Mouse (Mus musculus) adrenal gland, adult 2 months (tissue): ENCODE measurements around the gene Ano2. TPM values are rescaled to one million over a fixed set of nuclear protein-coding genes. Genes with fewer than 3 reads are reported as not detected.

Experiments
- DNase-seq: peaks from one replicate; pipeline ENCODE4 v3.0.0; 2021
- polyA plus RNA-seq: library from polyadenylated mRNA; depleted of rRNA; stranded (reverse); fragments of >200 nt; gene quantifications from 2 replicates; pipeline ENCODE4 v1.2.3, GENCODE M21; 2012
- total RNA-seq, 2 experiments: library from RNA; stranded (reverse); gene quantifications; 2 replicates each; pipeline ENCODE4 v1.2.3; 2021

Ano2 gene
- total and polyA plus RNA-seq, 3 experiments = 0.03 to 0.10 (median 0.09) TPM

DNA sequence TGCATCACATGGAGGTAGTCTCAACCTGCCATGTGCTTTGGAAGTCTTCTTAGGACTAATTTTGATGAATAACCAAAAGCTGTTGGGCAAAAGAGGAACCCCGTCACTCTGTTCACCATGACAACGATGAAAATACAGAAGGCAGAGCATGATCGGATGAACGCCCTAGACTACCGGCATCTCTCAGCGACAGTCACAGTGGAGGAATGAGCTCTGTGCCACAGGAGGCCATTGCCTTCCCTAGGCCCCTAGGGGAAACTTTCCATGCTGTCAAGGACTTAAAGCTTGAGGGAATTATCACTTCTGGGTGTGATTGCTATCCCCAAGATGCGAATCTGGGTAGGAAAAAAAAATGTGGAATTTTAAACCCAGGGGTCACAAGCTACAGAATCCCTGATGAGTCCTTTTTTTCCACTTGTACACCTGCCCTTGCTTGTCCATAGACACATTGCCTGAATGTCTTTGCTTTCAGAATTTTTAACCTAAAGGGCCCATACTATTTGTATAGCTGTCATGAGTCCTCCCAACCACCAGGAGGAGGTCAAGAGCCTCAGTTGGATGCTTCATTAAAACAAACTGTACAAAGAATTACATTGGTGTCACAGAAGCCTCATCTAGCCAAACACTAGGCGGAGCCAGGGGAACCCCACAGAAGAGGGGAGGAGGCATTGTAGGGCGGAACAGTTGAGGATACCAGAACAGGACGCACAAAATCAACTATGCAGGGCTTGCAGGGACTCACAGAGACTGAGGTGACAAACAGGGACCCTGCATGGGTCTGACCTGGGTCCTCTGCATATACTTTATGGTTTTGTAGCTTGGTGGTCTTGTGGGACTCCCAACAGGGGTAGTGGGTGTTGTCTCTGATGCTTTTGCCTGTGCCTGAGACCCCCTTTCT lies 53.2 kb downstream of the Ano2 start:
- DNase-seq = no peak

DNA sequence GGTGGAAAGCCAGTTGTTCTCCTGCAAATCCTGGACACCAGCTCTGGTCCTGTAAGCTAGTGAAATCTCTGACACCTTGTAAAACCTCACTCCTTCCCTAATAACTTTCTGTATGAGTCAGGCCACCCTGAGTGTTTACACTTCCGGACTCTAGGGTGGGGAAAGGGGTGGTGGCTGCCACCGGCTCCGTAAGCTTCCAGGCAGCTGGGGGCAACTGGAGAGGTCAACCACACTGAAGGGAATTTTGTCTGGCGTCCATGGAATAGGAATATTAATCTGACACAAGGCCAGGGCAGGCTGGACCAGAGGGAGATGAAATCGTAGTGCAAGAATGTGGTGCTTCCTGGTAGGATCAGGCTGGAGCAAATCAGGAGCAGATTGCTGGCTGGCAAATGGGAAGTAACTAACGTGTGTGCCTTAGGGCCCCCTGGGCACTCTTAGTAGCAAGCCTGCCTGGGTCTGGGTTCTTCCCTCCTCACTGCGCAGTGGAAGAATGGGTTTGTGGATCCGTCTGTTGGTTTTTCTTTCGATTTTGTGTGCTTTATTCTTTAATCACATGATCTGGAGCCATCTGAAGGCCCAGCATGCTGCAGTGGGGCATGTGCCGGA lies 57.2 kb downstream of the Ano2 start:
- no peak for DNase-seq

DNA sequence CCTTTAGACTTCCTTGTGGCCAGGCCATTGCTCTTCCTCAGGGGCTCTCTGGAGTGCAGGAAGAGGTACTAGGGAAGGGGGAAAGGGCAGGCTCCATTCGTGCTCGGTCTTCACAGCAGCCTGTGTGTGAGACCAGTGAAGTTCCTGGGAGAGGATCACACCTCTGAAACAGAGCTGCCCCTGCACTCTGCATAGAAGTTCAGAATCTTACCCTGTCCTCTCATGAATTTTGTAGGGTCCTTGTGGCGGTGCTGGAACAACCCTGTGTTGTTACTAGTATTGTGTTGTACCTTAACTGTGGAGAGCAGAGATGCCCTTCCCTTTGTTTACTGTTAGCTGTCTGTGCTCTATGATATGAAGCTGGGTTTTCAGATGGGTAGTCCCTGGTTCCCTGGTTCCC lies 58.4 kb downstream of the Ano2 start:
- DNase-seq = no peak

DNA sequence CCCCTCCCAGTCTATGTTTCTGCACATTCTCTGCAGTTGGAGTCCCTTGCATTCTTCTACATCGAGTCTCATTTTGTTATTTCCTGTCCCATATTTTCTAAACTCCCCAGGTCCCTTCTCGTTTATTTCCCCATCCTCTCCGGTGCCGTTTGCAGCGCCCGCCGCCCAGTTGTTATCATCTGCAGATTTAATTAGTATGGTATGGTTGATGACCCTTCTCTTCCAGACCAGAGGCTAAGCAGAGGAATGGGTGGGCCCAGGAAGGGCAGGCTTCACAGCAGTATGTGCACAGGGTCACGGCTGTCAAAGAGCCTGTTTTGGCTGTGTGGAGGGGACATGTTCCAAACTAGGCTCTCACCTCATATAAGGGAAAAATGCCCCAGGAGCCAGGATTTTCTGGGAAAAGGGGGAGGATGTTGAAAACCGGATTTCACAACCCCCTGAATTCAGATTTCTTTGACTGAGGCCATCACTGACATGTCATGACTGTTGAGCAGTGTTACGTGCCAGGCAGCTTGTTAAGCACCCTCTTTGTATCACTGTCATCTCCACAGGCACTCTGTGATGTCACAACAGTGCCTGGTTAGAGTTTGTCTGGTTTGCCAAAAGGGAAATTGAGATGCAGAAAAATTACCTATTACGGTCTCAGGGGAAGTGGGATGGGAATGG lies 72.8 kb downstream of the Ano2 start:
- DNase-seq = no peak

DNA sequence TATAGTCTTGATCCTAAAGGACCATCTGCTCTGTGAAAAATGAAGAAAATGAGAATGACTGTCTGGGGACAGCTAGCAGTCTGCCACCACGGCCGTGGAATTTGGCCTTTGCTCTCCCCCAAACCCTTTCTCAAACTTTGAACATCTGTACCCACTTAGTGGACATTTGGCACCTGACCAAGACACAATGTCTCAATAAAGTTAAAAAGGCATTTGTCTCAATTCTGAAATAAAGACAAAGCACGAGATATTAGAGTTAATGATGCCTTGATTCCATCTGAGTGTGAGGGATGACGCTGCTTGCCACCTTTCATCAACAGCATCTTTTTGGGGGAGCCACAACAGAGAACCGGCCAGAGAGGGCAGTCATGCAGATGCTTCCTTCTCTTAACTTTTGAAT lies 83.0 kb downstream of the Ano2 start:
- no peak for DNase-seq

DNA sequence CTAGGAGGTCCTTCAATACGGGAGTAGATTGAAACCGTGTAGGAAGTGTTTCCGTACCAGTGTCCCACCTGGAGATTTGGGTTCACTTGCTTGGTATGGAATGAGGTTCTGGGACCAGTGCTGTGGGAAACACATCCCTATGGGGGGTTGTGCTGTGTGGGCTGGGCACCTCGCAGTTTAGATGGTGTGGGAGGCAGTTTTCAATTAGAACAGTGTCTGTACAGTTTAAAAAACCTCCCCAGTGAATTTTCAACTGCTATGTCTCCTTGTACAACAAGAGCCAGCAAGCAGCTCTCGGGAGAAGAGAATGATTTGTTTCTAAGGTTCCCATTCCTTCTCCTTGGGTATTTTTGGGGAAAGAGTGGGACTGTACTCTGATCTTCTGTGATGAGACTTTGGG lies 86.1 kb downstream of the Ano2 start:
- DNase-seq = no peak

DNA sequence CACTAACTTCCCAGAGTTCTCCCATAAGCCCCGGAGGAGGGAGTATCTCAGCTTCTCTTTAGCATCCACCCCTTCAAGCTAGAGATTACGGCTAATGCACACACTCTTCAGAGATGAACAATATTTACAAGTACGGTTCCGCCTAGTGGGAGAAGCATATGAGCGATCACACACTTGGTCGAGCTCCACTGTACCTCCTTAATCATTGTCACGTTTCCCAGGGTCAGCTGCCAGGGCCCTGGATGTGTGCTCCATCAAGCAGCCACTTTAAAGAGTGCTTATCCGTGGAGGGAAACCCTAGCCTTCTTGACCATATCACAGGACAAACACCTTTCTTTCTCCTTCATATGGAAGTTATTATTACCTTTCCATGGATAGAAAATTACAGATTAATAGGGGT lies 112.7 kb downstream of the Ano2 start:
- DNase-seq = no peak

DNA sequence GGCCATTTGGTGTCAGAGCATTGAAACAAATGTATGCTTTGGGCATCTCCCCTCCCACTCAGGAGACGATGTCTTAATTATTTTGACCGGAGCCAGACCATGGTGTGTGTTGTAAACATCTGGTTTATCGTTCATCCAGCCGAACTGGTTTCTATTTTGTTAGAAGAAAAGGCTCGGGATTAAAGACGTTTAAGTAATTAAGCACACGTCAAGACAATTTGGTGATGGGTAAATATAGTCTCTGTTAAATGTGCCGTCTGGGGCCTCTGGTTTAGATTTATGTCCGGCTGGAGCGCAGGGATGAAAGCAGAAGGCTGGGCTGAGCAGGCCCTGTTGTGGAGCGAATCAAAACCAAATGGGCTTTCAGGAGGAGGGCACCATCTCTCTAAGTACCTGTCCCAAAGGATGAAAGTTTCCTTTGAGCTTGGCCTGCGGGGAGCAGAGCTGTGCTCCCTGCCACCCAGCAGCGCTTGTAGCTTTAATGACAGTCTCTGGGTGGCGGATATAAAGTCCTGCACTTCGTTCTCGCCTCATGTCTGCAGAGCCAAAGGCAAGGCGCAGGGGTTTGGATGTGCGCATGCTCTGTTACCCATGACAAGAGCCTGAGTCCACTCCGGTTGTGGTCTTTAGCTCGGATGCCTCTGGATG lies 113.3 kb downstream of the Ano2 start:
- DNase-seq = no peak

DNA sequence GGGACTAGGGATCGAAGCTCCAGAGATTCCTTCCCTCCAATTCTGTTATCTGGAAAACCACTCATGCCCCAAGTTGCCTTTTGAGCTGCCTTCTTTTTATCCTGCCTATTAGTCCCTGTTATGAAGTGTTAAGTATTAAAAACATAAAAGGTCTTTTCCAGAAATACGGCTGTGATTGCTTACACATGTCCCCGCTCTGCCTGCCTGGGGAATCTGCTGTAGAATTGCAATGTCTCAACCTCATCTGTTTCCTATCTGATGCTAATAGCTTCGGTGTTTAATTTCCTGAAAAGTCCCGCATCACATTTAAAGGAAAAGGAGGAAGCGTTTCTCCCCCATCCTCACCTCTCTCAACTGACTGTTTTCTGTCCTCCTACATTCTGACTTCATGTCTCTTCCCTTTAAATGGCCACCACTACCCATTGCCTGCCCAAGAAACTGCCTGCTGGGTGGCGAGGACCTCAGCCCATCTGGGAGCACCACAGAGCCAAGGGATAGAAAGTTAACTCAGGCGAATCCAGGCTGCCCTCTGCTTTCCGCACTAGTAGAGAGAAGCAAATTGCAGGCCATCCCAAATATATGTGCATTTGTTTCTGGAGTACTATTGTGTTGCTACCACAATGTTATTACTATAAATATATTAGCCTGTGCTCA lies 118.9 kb downstream of the Ano2 start:
- DNase-seq = no peak

DNA sequence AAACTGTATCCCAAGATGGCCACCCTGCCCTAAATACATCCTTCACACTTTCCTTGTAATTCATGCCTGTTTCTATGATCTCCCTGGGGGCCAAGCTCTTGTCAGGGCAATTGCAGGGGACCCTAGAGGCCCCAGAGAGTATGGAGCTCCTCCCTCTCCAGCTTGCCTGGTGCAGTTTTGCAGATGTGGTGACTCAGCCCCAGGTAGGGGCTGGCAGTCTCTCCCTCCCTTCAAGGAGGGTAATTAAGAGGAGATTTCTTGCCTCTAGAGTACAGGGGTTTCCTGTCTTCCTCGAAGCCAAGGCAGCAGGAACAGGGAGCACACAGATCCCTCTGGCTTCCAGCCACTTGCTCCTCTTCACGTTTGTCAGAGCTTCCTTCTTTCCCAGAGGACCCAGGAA lies 121.2 kb downstream of the Ano2 start:
- no peak for DNase-seq

DNA sequence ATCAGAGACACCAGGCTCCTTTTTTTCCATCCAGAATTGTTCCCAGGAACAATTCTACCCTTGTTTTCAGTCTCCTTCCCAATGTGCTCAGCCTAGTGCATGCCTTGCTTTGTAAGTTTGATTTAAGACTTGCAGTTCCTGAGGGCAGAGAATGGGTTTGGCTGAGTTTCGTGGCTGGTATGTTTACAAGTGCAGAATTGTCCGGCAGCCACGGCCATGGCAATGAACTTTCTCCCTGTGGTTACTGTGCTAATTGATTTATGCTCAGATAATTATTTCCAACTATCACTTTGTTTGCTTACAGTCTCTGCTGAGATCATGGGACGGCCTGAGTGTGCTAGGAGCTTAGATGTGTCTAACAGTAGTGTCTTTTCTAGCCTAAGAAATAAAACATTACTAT lies 147.9 kb downstream of the Ano2 start:
- peak; percentile 51 for DNase-seq

DNA sequence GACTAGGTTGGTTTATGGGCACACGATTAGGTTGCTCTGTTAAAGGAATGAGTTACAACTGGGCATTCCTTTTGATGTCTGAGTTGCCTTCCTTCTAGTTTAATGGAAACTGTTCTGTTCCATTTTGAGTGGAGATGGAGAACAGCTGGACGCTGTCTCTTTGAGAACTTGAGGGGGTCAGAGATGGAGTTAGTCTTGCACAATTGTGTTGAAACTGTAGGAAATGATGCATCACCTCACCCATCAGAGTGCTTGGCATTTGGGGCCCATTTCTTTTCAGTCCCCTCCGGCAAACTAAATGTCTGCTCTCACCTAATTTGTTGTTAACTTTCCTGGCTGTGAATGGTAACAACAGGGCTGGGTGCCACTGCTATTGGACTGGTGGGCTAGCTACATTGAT lies 151.1 kb downstream of the Ano2 start:
- DNase-seq = no peak

DNA sequence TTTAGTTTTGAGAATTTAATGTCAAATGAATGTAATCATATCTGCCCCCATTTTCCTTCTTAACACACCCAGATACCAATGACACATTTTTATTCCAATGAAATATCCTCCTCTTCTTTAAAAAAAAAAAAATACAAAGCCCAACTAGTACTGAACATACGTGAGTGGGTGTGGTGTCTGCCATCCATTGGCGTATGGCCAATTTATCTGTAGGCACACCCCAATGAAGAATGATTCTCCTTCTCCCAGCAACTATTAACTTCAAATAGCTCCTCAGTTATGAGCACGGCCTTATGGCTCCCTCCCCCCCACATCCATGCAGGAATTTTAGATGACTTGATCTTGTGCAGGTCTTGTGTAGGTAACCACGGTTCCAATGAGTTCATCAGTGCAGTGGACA lies 161.0 kb downstream of the Ano2 start:
- DNase-seq = no peak

DNA sequence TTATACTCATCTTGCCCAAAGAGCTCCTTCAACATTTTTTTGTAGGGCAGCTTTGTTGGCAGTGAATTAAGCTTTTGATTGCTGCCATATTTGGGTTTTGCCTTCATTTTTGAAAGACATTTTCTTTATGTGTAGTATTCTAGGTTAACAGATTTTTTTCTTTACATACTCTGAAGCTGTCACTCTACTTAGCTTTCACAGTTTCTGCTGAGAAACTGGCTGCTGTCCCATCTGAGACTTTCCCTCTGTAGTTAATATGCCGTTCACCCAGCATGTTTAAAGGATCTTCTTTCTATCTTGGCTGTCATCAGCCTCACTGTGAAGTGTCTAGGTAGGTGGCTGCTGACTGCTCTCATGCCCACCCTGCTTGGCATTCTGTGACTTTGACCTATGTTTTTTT lies 168.1 kb downstream of the Ano2 start:
- DNase-seq = no peak

DNA sequence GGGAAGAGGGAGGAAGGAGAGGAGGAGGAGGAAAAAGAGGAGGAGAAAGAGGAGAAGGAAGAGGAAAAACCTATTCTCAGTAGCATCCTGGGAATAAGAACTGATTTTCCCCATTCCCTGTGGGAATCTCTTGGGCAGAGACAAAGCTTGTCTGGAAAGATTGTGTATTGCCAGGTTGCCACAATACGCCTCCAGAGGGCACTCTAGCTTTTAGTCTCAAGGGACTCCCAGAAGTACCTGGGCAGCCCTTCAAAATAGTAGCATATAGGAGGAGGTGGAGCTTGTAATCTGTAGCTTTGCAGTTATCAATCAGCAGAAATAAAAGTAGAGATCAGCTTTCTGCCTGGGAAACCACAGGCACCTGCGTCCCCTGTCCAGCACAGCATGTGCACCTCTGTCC lies 178.3 kb downstream of the Ano2 start:
- peak; percentile 27 for DNase-seq

DNA sequence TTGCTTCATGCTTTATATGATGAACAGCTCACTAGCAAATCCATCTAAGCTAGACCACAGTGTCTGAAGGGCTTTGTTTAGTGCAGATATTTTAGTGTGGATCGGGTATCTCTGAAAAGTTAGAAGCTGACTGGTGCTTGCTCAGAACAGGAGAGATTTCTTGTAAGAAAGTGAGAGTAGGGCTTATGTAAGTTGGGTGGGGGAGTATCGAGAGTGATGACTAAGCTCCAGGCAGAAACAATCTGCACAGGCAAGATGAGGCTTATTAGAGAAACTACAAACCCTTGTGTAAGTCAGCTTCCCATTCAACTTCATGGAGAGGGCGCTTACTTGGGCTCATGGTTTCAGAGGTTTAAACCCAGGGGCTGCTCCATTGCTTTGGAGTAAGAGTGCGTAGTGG lies 181.3 kb downstream of the Ano2 start:
- DNase-seq = no peak

DNA sequence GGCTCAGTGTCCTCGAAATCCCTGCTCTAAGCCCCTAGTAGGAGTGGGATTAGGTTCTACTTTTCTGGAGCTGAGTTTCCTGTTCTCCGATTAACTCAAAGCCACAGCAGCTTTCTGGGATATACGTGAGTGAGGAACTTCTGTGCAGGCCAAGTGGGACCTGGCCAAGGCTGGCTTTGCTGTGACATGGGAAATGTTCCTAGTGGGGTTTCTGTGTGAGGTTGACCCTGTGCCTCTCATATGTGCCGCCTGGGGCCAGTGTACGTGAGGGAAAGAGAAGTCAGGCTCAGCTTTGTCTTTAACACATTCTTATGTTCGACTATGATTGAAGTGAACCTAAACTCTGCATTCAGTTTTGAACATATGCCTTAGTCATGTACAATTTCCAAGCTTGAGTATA lies 184.5 kb downstream of the Ano2 start:
- DNase-seq = no peak

DNA sequence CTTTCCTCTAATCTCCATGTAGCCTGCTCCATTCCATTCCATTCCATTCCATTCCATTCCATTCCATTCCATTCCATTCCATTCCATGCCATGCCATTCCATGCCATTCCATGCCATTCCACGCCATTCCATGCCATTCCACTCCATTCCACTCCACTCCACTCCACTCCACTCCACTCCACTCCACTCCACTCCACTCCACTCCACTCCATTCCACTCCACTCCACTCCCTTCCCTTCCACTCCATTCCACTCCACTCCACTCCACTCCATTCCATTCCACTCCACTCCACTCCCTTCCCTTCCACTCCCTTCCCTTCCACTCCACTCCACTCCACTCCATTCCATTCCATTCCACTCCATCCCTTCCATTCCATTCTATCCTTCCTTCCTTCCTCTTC lies 186.7 kb downstream of the Ano2 start:
- no peak for DNase-seq

DNA sequence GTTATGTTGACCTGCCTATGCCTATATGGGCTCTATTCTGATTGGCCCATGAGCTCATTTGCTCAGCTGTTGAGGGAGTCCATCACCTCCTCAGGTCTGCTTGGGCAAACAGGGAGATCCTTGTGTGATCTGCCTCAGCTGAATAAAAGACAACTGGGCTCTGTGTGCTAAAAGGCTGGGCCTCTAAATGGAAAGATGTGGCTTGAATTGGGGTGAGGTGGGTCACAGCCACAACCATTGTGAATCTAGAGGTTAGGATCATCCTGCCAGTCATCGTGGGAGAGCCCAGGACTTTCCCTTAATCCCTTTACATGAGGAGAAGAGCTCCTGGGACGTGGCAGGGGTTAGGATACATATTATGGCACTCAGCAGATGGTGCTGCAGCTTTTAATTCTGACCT lies 188.5 kb downstream of the Ano2 start:
- no peak for DNase-seq

DNA sequence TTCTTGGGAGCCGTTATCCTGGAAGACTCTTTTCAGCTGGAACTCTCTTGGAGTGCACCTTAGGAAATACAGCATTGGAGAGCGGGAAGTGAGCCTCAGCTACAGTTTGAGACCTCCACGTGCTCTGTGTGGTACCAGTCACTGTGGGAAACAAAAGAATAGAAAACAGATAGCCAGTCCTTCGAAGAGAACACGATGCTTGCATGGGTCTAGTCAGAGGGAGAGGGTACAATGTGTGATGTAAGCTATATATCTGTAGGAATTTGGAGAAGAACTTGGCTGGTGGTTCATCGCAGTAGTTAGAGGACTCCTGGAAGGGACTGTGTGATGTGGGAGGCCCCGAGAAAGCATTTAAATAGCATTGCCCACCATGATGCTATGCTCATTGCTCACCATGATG lies 189.1 kb downstream of the Ano2 start:
- DNase-seq = no peak

DNA sequence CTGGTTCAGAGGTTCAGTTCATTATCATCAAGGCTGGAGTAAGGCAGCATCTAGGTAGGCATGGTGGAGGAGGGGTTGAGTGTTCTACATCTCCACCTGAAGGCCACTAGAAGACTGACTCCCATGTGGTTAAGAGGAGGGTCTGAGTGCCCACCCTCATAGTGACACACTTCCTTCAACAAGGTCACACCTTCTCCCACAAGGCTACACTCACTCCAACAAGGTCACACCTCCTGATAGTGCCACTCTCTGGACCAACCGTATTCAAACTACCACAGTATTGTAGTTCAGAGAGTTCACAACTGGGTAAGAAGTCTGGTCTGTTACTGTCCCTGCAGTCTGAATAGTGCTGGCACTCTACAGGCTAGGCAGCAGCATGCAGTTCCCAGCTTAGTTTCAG lies 198.4 kb downstream of the Ano2 start:
- no peak for DNase-seq

DNA sequence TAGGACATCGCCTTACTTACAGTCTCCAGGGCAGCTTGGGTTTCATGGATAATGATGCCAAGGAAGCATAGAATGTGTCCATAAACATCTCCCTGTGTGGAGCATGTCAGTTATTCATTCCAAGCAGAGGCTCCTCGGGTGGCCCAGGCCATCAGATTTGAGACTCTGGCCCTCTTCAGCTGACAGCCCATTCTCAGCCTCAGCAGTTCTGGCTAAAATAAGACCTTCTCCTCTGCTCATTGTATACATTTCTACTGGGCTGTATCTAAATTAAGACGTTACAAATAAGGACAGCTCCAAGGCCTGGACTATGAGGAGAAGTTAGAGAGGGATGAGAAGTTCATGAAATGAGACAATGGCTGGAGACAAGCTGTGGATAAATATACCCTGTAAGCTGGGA lies 204.1 kb downstream of the Ano2 start:
- no peak for DNase-seq
